Mouse (Mus musculus): ENCODE measurements around the gene Lap3. TPM values are rescaled to one million over a fixed set of nuclear protein-coding genes. Genes with fewer than 3 reads are reported as not detected.

Lap3 gene
- polyA plus RNA-seq, 1 experiment from 2014 or later = 70.6 TPM

GRCm38 (mm10) chr5:45454456-45454855 lies 38.7 kb upstream of the Lap3 start:
- Histone ChIP-seq H3K9ac (ENCODE audit: low read length) (no peak overlapping the region), H3K9me3 (ENCODE audit: control insufficient read depth, low read length) (no peaks in the 10 kb centered on the region), H3K4me1 (ENCODE audit: control insufficient read depth in 2 of 2, insufficient read depth in 2 of 2, low read length in 2 of 2) (peaks cover 0 to 2% of the 10 kb centered on the region in 2 experiments; a peak in 1 of 4 replicates), H3K4me3 (ENCODE audit: control insufficient read depth in 1 of 2, insufficient read depth in 1 of 2, low read depth in 1 of 2, low read length in 2 of 2) (no peak overlapping the region), H3K4me2 (ENCODE audit: low read length) (no peak overlapping the region), H3K27ac (replicated peaks in 1 of 2; ENCODE audit: control insufficient read depth in 1 of 2, insufficient read depth in 1 of 2, low read depth in 2 of 2, low read length in 2 of 2) (no peak overlapping the region), H3K27me3 (ENCODE audit: control insufficient read depth, insufficient read depth, low read length) (no peaks in the 10 kb centered on the region), H3K36me3 (ENCODE audit: control insufficient read depth, insufficient read depth, low read length) (no peaks in the 10 kb centered on the region)
- 33% methylated on average over 9 of the region's 9 CpGs for WGBS
- ATAC-seq (ENCODE audit: insufficient number of reproducible peaks, insufficient read depth, low FRiP score, low read depth) = no peak

- no peaks in the 10 kb centered on the region for H3K9me3 ChIP-seq (ENCODE audit: control insufficient read depth, low read length)
- no peaks in the 10 kb centered on the region for H3K36me3 ChIP-seq (ENCODE audit: control insufficient read depth, insufficient read depth, low read length)
- no peak overlapping the region for H3K9ac ChIP-seq (ENCODE audit: low read length)
- no peak overlapping the region for H3K27ac ChIP-seq (replicated peaks in 1 of 2; ENCODE audit: control insufficient read depth in 1 of 2, insufficient read depth in 1 of 2, low read depth in 2 of 2, low read length in 2 of 2)
- no peak overlapping the region for H3K4me3 ChIP-seq (ENCODE audit: control insufficient read depth in 1 of 2, insufficient read depth in 1 of 2, low read depth in 1 of 2, low read length in 2 of 2)
- WGBS = 22% methylated on average over 7 of the region's 7 CpGs
- H3K4me1 ChIP-seq (ENCODE audit: control insufficient read depth in 2 of 2, insufficient read depth in 2 of 2, low read length in 2 of 2) = no peaks in the 10 kb centered on the region; a peak in 1 of 4 replicates
- H3K4me2 ChIP-seq (ENCODE audit: low read length) = no peak overlapping the region
- H3K27me3 ChIP-seq (ENCODE audit: control insufficient read depth, insufficient read depth, low read length) = no peaks in the 10 kb centered on the region
- ATAC-seq (ENCODE audit: insufficient number of reproducible peaks, insufficient read depth, low FRiP score, low read depth) = no peak
Observed at GRCm38 (mm10) chr5:45472880-45473450, 20.2 kb upstream of the Lap3 start.

GRCm38 (mm10) chr5:45473521-45473920 lies 19.7 kb upstream of the Lap3 start:
- Histone ChIP-seq H3K4me3 (ENCODE audit: control insufficient read depth in 1 of 2, insufficient read depth in 1 of 2, low read depth in 1 of 2, low read length in 2 of 2) (no peak overlapping the region), H3K9me3 (ENCODE audit: control insufficient read depth, low read length) (no peaks in the 10 kb centered on the region), H3K27ac (replicated peaks in 1 of 2; ENCODE audit: control insufficient read depth in 1 of 2, insufficient read depth in 1 of 2, low read depth in 2 of 2, low read length in 2 of 2) (no peak overlapping the region), H3K36me3 (ENCODE audit: control insufficient read depth, insufficient read depth, low read length) (no peaks in the 10 kb centered on the region), H3K9ac (ENCODE audit: low read length) (no peak overlapping the region), H3K4me1 (ENCODE audit: control insufficient read depth in 2 of 2, insufficient read depth in 2 of 2, low read length in 2 of 2) (no peaks in the 10 kb centered on the region; a peak in 1 of 4 replicates), H3K27me3 (ENCODE audit: control insufficient read depth, insufficient read depth, low read length) (no peaks in the 10 kb centered on the region), H3K4me2 (ENCODE audit: low read length) (no peak overlapping the region)
- no peak for ATAC-seq (ENCODE audit: insufficient number of reproducible peaks, insufficient read depth, low FRiP score, low read depth)
- 85% methylated on average over 1 of the region's 1 CpGs for WGBS

GRCm38 (mm10) chr5:45474215-45474614 lies 19.0 kb upstream of the Lap3 start:
- no peaks in the 10 kb centered on the region for H3K9me3 ChIP-seq (ENCODE audit: control insufficient read depth, low read length)
- H3K27me3 ChIP-seq (ENCODE audit: control insufficient read depth, insufficient read depth, low read length) = no peaks in the 10 kb centered on the region
- 25% methylated on average over 6 of the region's 6 CpGs for WGBS
- H3K4me1 ChIP-seq (ENCODE audit: control insufficient read depth in 2 of 2, insufficient read depth in 2 of 2, low read length in 2 of 2) = no peaks in the 10 kb centered on the region; a peak in 1 of 4 replicates
- no peak overlapping the region for H3K4me2 ChIP-seq (ENCODE audit: low read length)
- no peak for ATAC-seq (ENCODE audit: insufficient number of reproducible peaks, insufficient read depth, low FRiP score, low read depth)
- H3K36me3 ChIP-seq (ENCODE audit: control insufficient read depth, insufficient read depth, low read length) = no peaks in the 10 kb centered on the region
- H3K27ac ChIP-seq (replicated peaks in 1 of 2; ENCODE audit: control insufficient read depth in 1 of 2, insufficient read depth in 1 of 2, low read depth in 2 of 2, low read length in 2 of 2) = no peak overlapping the region
- no peak overlapping the region for H3K9ac ChIP-seq (ENCODE audit: low read length)
- H3K4me3 ChIP-seq (ENCODE audit: control insufficient read depth in 1 of 2, insufficient read depth in 1 of 2, low read depth in 1 of 2, low read length in 2 of 2) = no peak overlapping the region

- no peak for ATAC-seq (ENCODE audit: insufficient number of reproducible peaks, insufficient read depth, low FRiP score, low read depth)
- no peak overlapping the region for H3K27ac ChIP-seq (replicated peaks in 1 of 2; ENCODE audit: control insufficient read depth in 1 of 2, insufficient read depth in 1 of 2, low read depth in 2 of 2, low read length in 2 of 2)
- no peaks in the 10 kb centered on the region for H3K36me3 ChIP-seq (ENCODE audit: control insufficient read depth, insufficient read depth, low read length)
- H3K9ac ChIP-seq (ENCODE audit: low read length) = no peak overlapping the region
- H3K4me3 ChIP-seq (ENCODE audit: control insufficient read depth in 1 of 2, insufficient read depth in 1 of 2, low read depth in 1 of 2, low read length in 2 of 2) = no peak overlapping the region
- no peaks in the 10 kb centered on the region; a peak in 1 of 4 replicates for H3K4me1 ChIP-seq (ENCODE audit: control insufficient read depth in 2 of 2, insufficient read depth in 2 of 2, low read length in 2 of 2)
- no peak overlapping the region for H3K4me2 ChIP-seq (ENCODE audit: low read length)
- H3K27me3 ChIP-seq (ENCODE audit: control insufficient read depth, insufficient read depth, low read length) = no peaks in the 10 kb centered on the region
- 57% methylated on average over 3 of the region's 4 CpGs for WGBS
- no peaks in the 10 kb centered on the region for H3K9me3 ChIP-seq (ENCODE audit: control insufficient read depth, low read length)
Observed at GRCm38 (mm10) chr5:45474758-45475157, 18.4 kb upstream of the Lap3 start.

- Histone ChIP-seq H3K9ac (ENCODE audit: low read length) (no peak overlapping the region), H3K9me3 (ENCODE audit: control insufficient read depth, low read length) (no peaks in the 10 kb centered on the region), H3K4me1 (ENCODE audit: control insufficient read depth in 2 of 2, insufficient read depth in 2 of 2, low read length in 2 of 2) (no peaks in the 10 kb centered on the region; a peak in 1 of 4 replicates), H3K27ac (replicated peaks in 1 of 2; ENCODE audit: control insufficient read depth in 1 of 2, insufficient read depth in 1 of 2, low read depth in 2 of 2, low read length in 2 of 2) (no peak overlapping the region), H3K4me3 (ENCODE audit: control insufficient read depth in 1 of 2, insufficient read depth in 1 of 2, low read depth in 1 of 2, low read length in 2 of 2) (no peak overlapping the region), H3K27me3 (ENCODE audit: control insufficient read depth, insufficient read depth, low read length) (no peaks in the 10 kb centered on the region), H3K36me3 (ENCODE audit: control insufficient read depth, insufficient read depth, low read length) (no peaks in the 10 kb centered on the region), H3K4me2 (ENCODE audit: low read length) (no peak overlapping the region)
- ATAC-seq (ENCODE audit: insufficient number of reproducible peaks, insufficient read depth, low FRiP score, low read depth) = no peak
- WGBS = 83% methylated on average over 5 of the region's 5 CpGs
Observed at GRCm38 (mm10) chr5:45475771-45476170, 17.4 kb upstream of the Lap3 start.

GRCm38 (mm10) chr5:45476288-45476687 lies 16.9 kb upstream of the Lap3 start:
- 29% methylated on average over 6 of the region's 6 CpGs for WGBS
- H3K9ac ChIP-seq (ENCODE audit: low read length) = no peak overlapping the region
- no peak overlapping the region for H3K27ac ChIP-seq (replicated peaks in 1 of 2; ENCODE audit: control insufficient read depth in 1 of 2, insufficient read depth in 1 of 2, low read depth in 2 of 2, low read length in 2 of 2)
- no peaks in the 10 kb centered on the region; a peak in 1 of 4 replicates for H3K4me1 ChIP-seq (ENCODE audit: control insufficient read depth in 2 of 2, insufficient read depth in 2 of 2, low read length in 2 of 2)
- H3K27me3 ChIP-seq (ENCODE audit: control insufficient read depth, insufficient read depth, low read length) = no peaks in the 10 kb centered on the region
- no peaks in the 10 kb centered on the region for H3K9me3 ChIP-seq (ENCODE audit: control insufficient read depth, low read length)
- no peak overlapping the region for H3K4me3 ChIP-seq (ENCODE audit: control insufficient read depth in 1 of 2, insufficient read depth in 1 of 2, low read depth in 1 of 2, low read length in 2 of 2)
- H3K36me3 ChIP-seq (ENCODE audit: control insufficient read depth, insufficient read depth, low read length) = no peaks in the 10 kb centered on the region
- no peak for ATAC-seq (ENCODE audit: insufficient number of reproducible peaks, insufficient read depth, low FRiP score, low read depth)
- H3K4me2 ChIP-seq (ENCODE audit: low read length) = no peak overlapping the region

GRCm38 (mm10) chr5:45477601-45478000 lies 15.6 kb upstream of the Lap3 start:
- no peak overlapping the region for H3K27ac ChIP-seq (replicated peaks in 1 of 2; ENCODE audit: control insufficient read depth in 1 of 2, insufficient read depth in 1 of 2, low read depth in 2 of 2, low read length in 2 of 2)
- no peaks in the 10 kb centered on the region; a peak in 1 of 4 replicates for H3K4me1 ChIP-seq (ENCODE audit: control insufficient read depth in 2 of 2, insufficient read depth in 2 of 2, low read length in 2 of 2)
- no peak overlapping the region for H3K4me2 ChIP-seq (ENCODE audit: low read length)
- no peaks in the 10 kb centered on the region for H3K9me3 ChIP-seq (ENCODE audit: control insufficient read depth, low read length)
- H3K9ac ChIP-seq (ENCODE audit: low read length) = no peak overlapping the region
- H3K36me3 ChIP-seq (ENCODE audit: control insufficient read depth, insufficient read depth, low read length) = no peaks in the 10 kb centered on the region
- no peak overlapping the region for H3K4me3 ChIP-seq (ENCODE audit: control insufficient read depth in 1 of 2, insufficient read depth in 1 of 2, low read depth in 1 of 2, low read length in 2 of 2)
- ATAC-seq (ENCODE audit: insufficient number of reproducible peaks, insufficient read depth, low FRiP score, low read depth) = no peak
- H3K27me3 ChIP-seq (ENCODE audit: control insufficient read depth, insufficient read depth, low read length) = no peaks in the 10 kb centered on the region
- WGBS = 66% methylated on average over 7 of the region's 7 CpGs
